Mouse (Mus musculus): Measurements from ENCODE around the gene 1110032A03Rik.

GRCm38 (mm10) chr9:50742261-50742660 lies 33.1 kb downstream of the 1110032A03Rik start:
- TF ChIP-seq POLR2A (IDR thresholded peaks at IDR 0.05; ENCODE audit: borderline replicate concordance, extremely low read depth, insufficient read depth, insufficient read length, poor library complexity, severe bottlenecking) (no peak), CTCF (IDR thresholded peaks at IDR 0.05; ENCODE audit: borderline replicate concordance, extremely low read depth, insufficient read depth, insufficient read length) (no peak)
